Mouse (Mus musculus) neural tube, embryonic 11.5 days (tissue): ENCODE results near the gene Tbc1d10b. TPM values are rescaled to one million over a fixed set of nuclear protein-coding genes. Genes with fewer than 3 reads are reported as not detected.
A peak's percentile ranks its signal among the peaks of the same experiment; 100 is the strongest.

ENCODE experiments used
- ATAC-seq: fragments of 200-750 bp; cut with Nextera tagmentation; 2 replicates; pipeline ENCODE4 v1.8.0; 2017; ENCODE audit warnings: moderate number of reproducible peaks, mild to moderate bottlenecking, moderate TSS enrichment, moderate library complexity; ENCODE audit not compliant: insufficient read depth, low FRiP score, low TSS enrichment
- DNase-seq: peaks from one replicate; pipeline ENCODE4 v3.0.0-alpha.2; 2015; ENCODE audit warnings: low spot score
- H3K27ac ChIP-seq: fragments of 300-500 bp; sonication (generic); 2 replicates; pipeline ENCODE4 v1.5.1; 2014; ENCODE audit warnings: low read depth, mild to moderate bottlenecking, low read length
- H3K27me3 ChIP-seq: fragments of 300-500 bp; sonication (generic); 2 replicates; pipeline ENCODE4 v1.6.1; 2014; ENCODE audit warnings: mild to moderate bottlenecking, low read length, mixed read lengths; ENCODE audit not compliant: control insufficient read depth, insufficient read depth
- H3K36me3 ChIP-seq: fragments of 300-500 bp; sonication (generic); 2 replicates; pipeline ENCODE4 v1.6.1; 2014; ENCODE audit warnings: mild to moderate bottlenecking, low read length, moderate library complexity, mixed read lengths; ENCODE audit not compliant: control insufficient read depth, insufficient read depth
- H3K4me1 ChIP-seq: fragments of 300-500 bp; sonication (generic); 2 replicates; pipeline ENCODE4 v1.6.1; 2014; ENCODE audit warnings: low read length, mixed read lengths; ENCODE audit not compliant: control insufficient read depth, insufficient read depth
- H3K4me2 ChIP-seq: fragments of 300-500 bp; sonication (generic); 2 replicates; pipeline ENCODE4 v1.6.1; 2014; ENCODE audit warnings: low read depth, mild to moderate bottlenecking, moderate library complexity
- H3K4me3 ChIP-seq: fragments of 300-500 bp; sonication (generic); 2 replicates; pipeline ENCODE4 v1.5.1; 2014; ENCODE audit warnings: low read depth, low read length
- H3K9ac ChIP-seq: fragments of 300-500 bp; sonication (generic); 2 replicates; pipeline ENCODE4 v1.6.1; 2014; ENCODE audit warnings: mild to moderate bottlenecking, low read length
- H3K9me3 ChIP-seq: fragments of 300-500 bp; sonication (generic); 2 replicates; pipeline ENCODE4 v1.6.1; 2016; ENCODE audit warnings: low read length; ENCODE audit not compliant: control insufficient read depth
- WGBS: fragments of 180-500 bp; shearing (Covaris S2); extraction: QIAGEN DNeasy Blood & Tissue Kit; methylation state at CpG from one replicate; pipeline ENCODE4 v1.1.7; 2014; 5-methylcytosine and 5-hydroxymethylcytosine counted together
- polyA plus RNA-seq: library from polyadenylated mRNA; unstranded; fragments of >200 nt; fragmentation: Nextera tagmentation; extraction: Ambion mirVana; gene quantifications from 2 replicates; pipeline ENCODE4 v1.2.1, GENCODE M21; 2014

Tbc1d10b gene
- polyA plus RNA-seq, 1 experiment from 2014 or later, result 23.9 TPM

GRCm38 (mm10) chr7:127212432-127213250 is 4.4 kb upstream of the Tbc1d10b start:
- H3K4me3 ChIP-seq, result no peak overlapping the region

GRCm38 (mm10) chr7:127211014-127211745 is 2.9 kb upstream of the Tbc1d10b start:
- no peak for ATAC-seq
- Histone ChIP-seq H3K9me3 (no peaks in the 10 kb centered on the region), H3K4me1 (peaks cover 13% of the 10 kb centered on the region), H3K4me2 (no peak overlapping the region), H3K36me3 (no peaks in the 10 kb centered on the region), H3K27me3 (0 out of 2 replicates have a peak, but pooled peaks cover 2% of the 10 kb centered on the region), H3K4me3 (no peak overlapping the region), H3K9ac (no peak overlapping the region), H3K27ac (no peak overlapping the region)
- 67% methylated on average over 5 of the region's 5 CpGs for WGBS
- no peak for DNase-seq

More at GRCm38 (mm10) chr7:127212432-127213250, 4.4 kb upstream of the Tbc1d10b start:
- ATAC-seq (no peak), DNase-seq (no peak)
- no peaks in the 10 kb centered on the region for H3K36me3 ChIP-seq
- peaks cover 5% of the 10 kb centered on the region for H3K4me1 ChIP-seq
- 93% methylated on average over 12 of the region's 12 CpGs for WGBS
- H3K27me3 ChIP-seq, result 0 out of 2 replicates have a peak, but pooled peaks cover 2% of the 10 kb centered on the region
- H3K9me3 ChIP-seq, result no peaks in the 10 kb centered on the region
- H3K9ac ChIP-seq, result no peak overlapping the region
- no peak overlapping the region for H3K4me2 ChIP-seq
- H3K27ac ChIP-seq, result no peak overlapping the region

- Histone ChIP-seq H3K9ac (no peak overlapping the region), H3K9me3 (no peaks in the 10 kb centered on the region), H3K27me3 (0 out of 2 replicates have a peak, but pooled peaks cover 2% of the 10 kb centered on the region), H3K27ac (no peak overlapping the region), H3K36me3 (no peaks in the 10 kb centered on the region), H3K4me3 (no peak overlapping the region), H3K4me2 (no peak overlapping the region), H3K4me1 (peaks cover 13% of the 10 kb centered on the region)
- DNase-seq (no peak), ATAC-seq (no peak)
- WGBS, result 90% methylated on average over 4 of the region's 4 CpGs
Measured at GRCm38 (mm10) chr7:127210266-127210665, 2.0 kb upstream of the Tbc1d10b start.

- 78% methylated on average over 5 of the region's 5 CpGs for WGBS
- H3K4me3 ChIP-seq, result no peak overlapping the region
- no peaks in the 10 kb centered on the region for H3K36me3 ChIP-seq
- H3K9ac ChIP-seq, result no peak overlapping the region
- no peaks in the 10 kb centered on the region for H3K9me3 ChIP-seq
- DNase-seq (no peak), ATAC-seq (no peak)
- H3K27ac ChIP-seq, result no peak overlapping the region
- H3K27me3 ChIP-seq, result 0 out of 2 replicates have a peak, but pooled peaks cover 2% of the 10 kb centered on the region
- H3K4me1 ChIP-seq, result peaks cover 13% of the 10 kb centered on the region
- H3K4me2 ChIP-seq, result peak overlapping the region; percentile 60; the same call in 1 of the 2 replicates
Measured at GRCm38 (mm10) chr7:127209851-127210250, 1.6 kb upstream of the Tbc1d10b start.

- Histone ChIP-seq H3K9me3 (no peaks in the 10 kb centered on the region), H3K36me3 (no peaks in the 10 kb centered on the region), H3K27ac (peak within 1 kb of the TSS; percentile 76), H3K27me3 (no peaks in the 10 kb centered on the region), H3K4me2 (peak within 1 kb of the TSS; percentile 91), H3K9ac (peak within 1 kb of the TSS; percentile 88), H3K4me3 (peak within 1 kb of the TSS; percentile 61), H3K4me1 (peaks cover 13% of the 10 kb centered on the region)
- WGBS, result under 1% methylated on average over 35 of the region's 44 CpGs
- ATAC-seq (peak; percentile 86), DNase-seq (peak; percentile 97)
Measured at GRCm38 (mm10) chr7:127208553-127209438, 528 bp upstream of the Tbc1d10b start, which contains the start of gene Mylpf. Gene Mylpf, plus strand, starts transcription at chr7:127208890.

GRCm38 (mm10) chr7:127207374-127208294 is 634 bp downstream of the Tbc1d10b start:
- H3K9me3 ChIP-seq, result no peaks in the 10 kb centered on the region
- H3K4me2 ChIP-seq, result peak overlapping the region; percentile 91
- peak; percentile 46 for DNase-seq
- peak; percentile 17; the same call in 1 of the 2 replicates for ATAC-seq
- H3K9ac ChIP-seq, result peak overlapping the region; percentile 88
- H3K27ac ChIP-seq, result peak overlapping the region; percentile 76
- peak overlapping the region; percentile 61 for H3K4me3 ChIP-seq
- under 1% methylated on average over 52 of the region's 53 CpGs for WGBS
- no peaks in the 10 kb centered on the region for H3K27me3 ChIP-seq
- H3K4me1 ChIP-seq, result peaks cover 13% of the 10 kb centered on the region
- H3K36me3 ChIP-seq, result 0 out of 2 replicates have a peak, but pooled peaks cover 4% of the 10 kb centered on the region

GRCm38 (mm10) chr7:127206606-127207005 is 1.7 kb downstream of the Tbc1d10b start:
- ATAC-seq, result no peak
- Histone ChIP-seq H3K36me3 (peaks cover 4% of the 10 kb centered on the region; the same call in 1 of the 2 replicates), H3K4me3 (peak overlapping the region; percentile 61), H3K27ac (no peak overlapping the region), H3K9me3 (no peaks in the 10 kb centered on the region), H3K27me3 (no peaks in the 10 kb centered on the region), H3K9ac (peak overlapping the region; percentile 88), H3K4me1 (peaks cover 13% of the 10 kb centered on the region), H3K4me2 (peak overlapping the region; percentile 91)
- DNase-seq, result no peak
- WGBS, result 73% methylated on average over 2 of the region's 2 CpGs
